Mouse (Mus musculus): ENCODE measurements around the gene Gnaq. TPM values are rescaled to one million over a fixed set of nuclear protein-coding genes. Genes with fewer than 3 reads are reported as not detected.
"Not testable (repeated sequence)": the region's sequence is repeated elsewhere in the genome, so short reads cannot be mapped to it uniquely, and the experiment has no call there.

Gene Gnaq
- total RNA-seq, 2 experiments from 2014 or later: 43.6 to 46.0 TPM

DNA sequence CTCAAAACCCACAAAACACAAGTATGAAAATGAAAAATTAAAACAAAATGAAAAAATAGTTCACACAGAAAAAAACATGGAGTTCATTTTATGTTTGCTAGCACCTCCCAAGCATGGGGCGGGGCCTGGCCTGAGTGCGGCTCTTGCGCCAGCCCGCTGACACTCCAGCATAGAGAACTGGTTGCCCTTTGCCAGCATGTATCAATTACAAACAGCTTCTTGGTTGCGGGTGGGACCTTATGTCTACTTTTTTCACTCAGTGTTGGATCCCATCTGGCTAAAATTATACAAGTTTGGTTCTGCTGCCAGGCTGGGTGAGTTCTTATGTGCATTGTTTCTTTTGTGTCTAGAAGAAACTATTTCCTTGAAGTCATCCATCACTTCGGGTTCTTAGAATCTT lies 14.8 kb downstream of the Gnaq start:
- DNase-seq: peak; percentile 0

DNA sequence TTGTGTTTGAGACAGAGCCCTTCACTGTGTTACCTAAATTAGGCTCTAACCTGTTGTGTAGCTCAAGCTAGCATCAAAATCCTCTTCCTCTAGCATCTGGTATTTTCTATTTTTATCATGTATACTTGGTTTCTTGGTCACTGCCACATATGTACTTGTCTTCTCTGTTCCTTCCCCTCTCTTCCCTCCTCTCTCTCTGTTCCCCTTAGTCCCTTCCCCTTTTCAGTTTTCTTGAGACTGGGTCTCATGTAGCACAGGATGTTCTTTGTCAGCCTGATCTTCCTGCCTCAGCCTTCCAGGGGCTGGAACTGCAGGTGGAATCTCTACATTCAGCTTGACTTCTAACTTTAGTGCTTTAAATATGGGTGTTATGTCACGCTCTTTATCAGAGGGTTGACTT lies 16.5 kb downstream of the Gnaq start:
- no peak for DNase-seq

DNA sequence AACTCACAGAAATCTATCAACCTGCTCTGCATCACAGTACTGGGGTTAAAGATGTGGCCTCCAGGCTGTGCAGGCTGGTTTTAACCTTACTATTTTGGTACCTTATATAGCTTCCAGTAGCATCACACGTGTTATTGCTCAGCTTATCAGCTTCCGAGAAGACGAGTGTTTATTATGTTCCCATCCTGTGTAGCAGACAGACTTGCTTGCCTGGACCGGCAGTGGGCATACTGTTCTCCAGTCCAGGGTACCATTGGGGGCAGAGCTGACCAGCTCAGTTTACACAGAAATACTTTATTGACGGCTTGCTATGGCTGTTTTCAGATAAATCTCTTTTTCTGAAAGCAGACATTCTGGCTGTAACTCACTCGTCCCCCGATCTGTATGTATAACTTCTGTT lies 17.7 kb downstream of the Gnaq start:
- no peak for DNase-seq

DNA sequence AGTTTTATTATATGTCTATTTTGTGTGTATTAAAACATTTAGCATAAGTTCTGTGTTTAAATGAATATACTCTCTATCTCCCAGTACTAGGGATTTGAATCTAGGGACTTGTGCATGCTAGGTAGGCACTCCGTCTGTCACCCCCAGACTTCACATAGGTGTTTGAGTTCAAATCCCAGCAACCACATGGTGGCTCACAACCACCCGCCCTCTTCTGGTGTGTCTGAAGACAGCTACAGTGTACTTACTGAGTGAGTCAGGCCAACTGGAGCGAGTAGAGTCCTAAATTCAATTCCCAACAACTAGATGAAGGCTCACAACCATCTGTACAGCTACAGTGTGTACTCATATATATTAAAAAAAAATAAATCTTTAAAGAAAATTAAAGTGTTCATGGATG lies 21.2 kb downstream of the Gnaq start:
- DNase-seq: no peak

DNA sequence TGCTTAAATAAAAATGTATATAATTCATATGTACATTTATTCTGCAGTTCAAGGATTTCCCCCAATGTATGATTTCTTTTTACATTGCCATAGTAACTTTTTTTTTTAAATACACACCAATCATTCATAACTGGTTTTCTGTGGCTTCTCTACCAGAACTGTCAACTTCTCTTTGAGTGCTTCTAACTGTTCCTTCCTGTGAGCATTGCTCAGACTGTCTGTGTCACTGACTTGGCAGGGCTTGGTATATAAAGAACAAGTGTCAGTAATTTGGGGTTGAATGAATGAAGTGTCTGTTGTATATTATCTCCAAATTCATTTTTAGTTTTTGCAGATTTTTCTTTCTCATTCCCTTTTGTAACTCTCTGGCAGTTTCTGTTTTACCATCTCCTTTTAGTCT lies 21.8 kb downstream of the Gnaq start:
- no peak for DNase-seq

DNA sequence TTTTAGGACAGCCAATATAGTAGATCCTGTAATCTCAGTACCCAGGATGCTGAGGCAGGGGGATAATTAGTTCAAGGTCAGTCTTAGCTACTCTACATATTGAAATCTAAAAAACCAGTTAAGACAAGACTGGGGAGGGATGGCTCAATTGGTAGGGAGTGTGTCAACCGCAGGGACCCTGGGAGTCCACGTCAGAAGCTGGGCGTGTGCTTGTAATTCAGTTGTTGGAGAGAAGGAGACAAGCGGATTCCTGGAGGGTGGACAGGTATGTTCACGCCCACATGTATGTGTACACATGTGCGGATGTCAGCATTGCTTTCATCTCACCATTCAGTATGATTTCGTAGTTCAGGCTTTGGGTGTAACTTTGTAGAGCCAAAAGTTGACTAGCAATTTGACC lies 24.5 kb downstream of the Gnaq start:
- DNase-seq: no peak

DNA sequence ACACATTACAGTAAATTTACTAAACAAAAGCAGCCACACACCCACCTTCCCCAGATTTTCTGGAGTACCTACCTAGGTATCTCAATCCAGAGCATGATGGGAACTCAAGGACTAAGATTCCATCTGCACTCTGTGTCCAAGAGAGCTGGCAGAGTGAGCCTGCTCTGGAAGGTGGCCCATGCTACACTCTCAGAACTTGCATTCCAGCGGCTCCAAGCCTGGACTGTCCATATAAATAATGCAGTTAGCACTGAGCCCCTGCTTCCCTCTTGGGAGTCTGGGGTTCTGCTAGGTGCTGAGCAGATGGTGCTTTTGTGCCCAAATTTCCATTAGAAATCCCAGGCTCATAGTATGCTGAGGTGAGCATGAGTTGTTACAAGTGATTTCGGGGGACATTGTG lies 28.1 kb downstream of the Gnaq start:
- peak; percentile 53 for DNase-seq

DNA sequence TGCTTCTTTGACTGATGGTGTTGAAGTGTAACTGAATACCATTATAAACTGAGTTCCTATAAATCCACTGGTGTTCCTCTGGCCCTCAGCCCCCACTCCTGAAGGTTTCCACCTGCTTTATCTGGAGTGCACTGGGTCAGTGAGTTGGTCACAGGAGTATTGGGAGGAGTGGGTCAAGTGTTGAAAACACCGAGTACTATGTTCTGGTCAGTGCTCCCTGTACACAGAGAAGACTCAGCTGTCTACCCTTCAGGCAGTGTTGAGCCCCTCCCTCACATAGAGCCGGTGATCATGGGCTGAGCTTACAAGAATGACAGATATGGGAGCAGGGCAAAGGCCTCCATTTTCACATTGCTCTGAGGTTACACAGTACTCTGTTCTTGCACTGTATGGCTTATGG lies 28.6 kb downstream of the Gnaq start:
- DNase-seq: no peak

DNA sequence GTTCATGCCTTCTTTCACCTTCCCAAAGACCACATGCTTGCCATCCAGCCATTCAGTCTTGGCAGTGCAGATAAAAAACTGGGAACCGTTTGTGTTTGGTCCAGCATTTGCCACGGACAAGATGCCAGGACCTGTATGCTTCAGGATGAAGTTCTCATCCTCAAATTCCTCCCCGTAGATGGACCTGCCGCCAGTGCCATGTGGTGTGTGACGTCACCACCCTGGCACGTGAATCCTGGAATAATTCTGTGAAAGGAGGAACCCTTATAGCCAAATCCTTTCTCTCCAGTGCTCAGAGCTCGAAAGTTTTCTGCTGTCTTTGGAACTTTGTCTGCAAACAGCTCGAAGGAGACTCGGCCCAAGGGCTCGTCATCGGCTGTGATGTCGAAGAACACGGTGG lies 31.8 kb downstream of the Gnaq start:
- DNase-seq: not testable (repeated sequence)

DNA sequence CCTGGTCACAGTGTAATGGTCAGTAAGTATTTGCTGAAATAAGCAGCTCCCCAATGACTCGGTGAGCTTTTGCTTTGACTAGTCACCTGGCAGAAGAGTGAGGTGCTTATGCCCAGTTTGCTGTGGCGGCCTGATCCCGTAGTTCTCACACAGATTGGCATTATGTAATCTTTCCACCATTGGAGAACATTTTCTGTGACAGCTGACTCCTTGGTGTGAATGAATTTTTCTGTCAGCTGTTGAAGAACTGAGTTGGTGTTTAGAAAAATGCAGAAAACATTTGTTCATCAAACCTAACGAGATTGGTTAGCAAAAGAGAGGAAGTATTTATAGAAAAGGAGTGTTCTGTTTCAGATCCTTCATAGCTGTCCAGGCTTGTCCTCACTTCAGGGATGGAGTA lies 34.6 kb downstream of the Gnaq start:
- no peak for DNase-seq

DNA sequence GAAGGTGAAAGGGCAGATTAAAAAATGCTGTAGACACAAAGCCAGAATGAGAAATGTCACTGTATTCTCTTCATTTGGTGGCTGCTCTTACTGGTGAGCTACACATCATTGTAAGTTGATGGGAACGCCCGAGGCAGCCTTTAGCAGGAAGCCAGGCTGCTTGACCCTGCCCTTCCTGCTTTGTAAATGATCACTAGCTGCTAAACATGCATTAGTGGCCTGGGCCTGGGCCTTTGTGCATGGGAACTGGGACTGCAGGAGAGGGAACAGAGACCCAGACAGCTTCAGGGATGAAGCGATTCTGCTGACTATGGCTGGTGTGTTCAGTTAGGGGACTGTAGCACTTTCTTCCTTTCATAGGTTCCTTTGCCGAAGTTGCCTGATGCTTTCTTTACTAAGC lies 35.6 kb downstream of the Gnaq start:
- DNase-seq: peak; percentile 32

DNA sequence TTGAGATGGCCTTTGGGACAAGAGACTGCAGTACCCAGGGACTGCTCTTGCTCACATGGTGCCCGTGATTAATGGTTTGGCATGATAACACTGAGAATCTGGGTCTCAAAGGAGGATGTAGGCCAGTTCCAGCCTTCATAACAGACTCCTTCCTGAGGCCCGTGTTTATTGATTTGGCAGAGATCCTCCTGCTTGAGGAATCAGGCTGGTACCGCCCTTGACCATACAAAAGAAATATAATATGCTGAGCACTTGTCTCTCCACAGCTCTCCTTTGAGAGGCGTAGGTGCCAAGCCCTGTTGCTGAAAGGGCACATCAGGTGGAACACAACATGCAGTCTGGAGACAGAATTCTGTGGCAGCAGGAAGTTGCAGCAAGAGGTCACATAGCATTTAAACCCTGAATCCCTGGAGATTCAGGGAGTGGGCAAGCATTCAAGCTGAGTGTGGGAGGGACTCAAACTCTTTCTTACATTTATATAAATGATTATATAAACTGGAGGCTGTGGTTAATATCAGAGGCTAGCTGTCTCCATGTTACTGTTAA lies 36.1 kb downstream of the Gnaq start:
- DNase-seq: peak; percentile 63

DNA sequence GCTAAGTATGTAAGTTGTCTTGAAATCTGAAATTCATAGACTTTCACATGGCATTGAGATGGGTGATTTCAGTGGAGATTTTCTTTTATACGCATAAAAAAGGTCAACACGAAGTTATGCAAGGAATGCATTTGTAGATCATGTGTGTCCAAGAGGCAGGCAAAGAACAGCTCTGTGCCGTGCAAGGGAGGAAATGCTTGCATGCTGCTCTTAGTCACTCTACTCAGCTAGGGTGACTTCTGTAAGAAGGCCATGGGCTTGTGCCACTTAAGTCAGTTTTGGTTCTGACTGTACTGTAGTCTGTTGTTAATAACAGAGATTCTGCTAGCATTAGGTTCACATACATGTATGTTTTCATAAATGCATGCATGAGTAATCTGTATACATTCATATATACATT lies 38.1 kb downstream of the Gnaq start:
- no peak for DNase-seq

DNA sequence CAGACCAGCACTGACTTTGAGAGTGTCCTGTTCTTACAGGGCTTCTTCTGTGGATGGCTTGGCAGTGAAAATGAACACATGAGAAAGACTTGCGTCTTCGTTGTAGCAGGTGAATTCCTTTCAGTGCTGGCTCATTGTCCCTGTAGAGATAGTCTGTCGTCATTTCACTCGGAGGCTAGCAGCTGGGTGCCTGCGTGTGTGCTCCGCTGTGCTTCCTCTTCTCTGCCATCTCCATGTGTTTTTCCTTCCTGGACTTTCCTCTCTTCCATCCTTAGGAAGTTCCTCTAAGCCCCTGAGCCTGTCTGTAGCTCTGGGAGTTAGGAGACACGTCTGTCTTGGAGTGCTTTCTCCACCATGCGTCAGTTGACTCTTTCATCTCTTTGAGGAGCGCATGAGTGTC lies 41.1 kb downstream of the Gnaq start:
- no peak for DNase-seq

DNA sequence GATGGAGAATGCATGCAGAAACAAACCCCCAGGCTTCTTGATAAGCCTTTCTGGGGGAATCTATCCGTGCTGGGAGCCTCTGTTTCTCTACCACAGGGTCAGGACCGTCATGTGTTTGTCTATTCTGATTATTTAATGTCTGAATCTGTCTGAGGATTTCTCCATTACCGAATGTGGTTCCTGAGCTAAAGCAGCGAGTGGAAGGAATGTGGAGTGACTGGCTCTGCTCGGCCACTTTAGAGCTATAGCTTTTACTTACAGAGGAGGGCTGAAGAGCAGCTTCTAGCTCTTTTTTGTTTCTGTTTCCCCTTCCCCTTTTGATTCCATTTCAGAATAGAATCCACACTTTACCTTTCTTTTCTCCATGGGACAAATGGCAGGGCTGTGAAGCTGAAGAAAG lies 43.8 kb downstream of the Gnaq start:
- no peak for DNase-seq

DNA sequence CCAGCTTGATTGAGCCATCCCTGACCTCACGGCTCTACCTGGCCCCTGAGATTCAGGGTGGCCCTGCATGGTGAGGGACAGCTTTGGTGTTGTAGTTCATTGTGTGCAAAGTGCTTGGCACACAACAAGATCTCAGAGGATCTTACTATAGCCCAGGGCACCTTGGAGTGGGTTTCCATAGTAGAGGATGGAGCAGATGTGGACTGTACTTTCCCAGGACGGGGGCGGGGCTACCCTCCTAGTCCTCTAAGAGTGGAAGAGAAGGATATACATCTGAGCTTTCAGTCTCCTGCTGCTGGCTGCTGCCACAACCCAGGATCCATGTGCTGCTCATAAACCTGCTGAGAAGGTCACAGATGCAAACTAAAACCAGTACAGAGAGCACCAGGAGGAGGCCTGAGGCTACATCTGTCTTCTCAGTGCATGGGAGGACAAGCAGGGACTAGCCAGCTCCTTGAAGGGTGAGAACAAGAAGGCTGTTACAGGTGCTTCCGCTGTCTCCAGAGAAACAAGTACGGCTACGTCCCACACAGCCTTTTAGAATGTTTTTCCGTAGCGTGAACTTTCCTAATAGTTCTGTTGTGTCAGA lies 44.6 kb downstream of the Gnaq start:
- DNase-seq: no peak

DNA sequence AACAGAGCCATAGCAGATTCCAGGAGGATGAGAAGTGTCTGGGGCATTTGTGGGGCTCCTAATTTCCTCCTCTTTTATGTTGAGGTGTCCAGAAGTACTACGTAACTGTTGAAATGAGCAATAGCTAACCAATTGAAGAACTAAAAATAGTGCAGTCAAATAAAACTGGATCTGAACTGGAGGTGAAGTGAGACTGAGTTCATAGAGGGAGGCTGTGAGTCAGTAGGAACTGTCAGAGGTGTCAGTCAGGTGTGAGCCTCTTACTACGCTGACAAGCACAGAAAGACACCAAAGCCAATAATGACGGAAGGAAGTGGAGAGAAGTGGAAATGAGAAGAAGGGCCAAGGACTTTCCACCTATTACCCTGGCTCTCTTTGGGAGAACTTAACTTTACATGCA lies 48.6 kb downstream of the Gnaq start:
- DNase-seq: no peak

DNA sequence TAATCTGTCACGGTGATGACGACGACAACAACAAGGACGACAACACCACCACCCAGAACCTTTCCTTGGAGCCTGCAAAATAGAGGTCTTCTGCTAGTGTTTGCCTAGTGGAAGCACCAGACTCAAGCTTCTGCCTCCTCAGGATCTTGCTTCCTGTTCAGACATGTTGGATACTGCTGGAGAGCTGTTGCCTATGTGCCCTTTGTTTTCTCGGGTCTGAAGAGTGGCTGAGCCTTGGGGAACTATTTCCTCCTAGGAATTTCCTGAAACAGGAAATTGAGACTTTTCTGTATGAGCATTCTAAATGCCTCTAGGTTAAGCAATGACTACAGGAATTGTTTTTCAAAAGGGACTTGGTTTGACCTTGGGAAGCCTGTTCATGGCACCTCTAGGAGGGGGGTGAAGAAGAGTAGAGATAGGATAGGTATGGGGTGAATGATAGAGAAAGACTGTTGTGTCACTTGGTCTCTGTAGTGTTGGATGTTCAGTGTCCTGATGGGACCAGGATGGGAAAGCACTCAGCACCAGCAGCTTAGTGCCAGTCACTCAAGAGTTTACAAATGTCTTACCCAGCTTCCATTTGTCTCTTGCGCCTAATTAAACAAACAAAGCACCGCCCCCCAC lies 49.3 kb downstream of the Gnaq start:
- DNase-seq: no peak

DNA sequence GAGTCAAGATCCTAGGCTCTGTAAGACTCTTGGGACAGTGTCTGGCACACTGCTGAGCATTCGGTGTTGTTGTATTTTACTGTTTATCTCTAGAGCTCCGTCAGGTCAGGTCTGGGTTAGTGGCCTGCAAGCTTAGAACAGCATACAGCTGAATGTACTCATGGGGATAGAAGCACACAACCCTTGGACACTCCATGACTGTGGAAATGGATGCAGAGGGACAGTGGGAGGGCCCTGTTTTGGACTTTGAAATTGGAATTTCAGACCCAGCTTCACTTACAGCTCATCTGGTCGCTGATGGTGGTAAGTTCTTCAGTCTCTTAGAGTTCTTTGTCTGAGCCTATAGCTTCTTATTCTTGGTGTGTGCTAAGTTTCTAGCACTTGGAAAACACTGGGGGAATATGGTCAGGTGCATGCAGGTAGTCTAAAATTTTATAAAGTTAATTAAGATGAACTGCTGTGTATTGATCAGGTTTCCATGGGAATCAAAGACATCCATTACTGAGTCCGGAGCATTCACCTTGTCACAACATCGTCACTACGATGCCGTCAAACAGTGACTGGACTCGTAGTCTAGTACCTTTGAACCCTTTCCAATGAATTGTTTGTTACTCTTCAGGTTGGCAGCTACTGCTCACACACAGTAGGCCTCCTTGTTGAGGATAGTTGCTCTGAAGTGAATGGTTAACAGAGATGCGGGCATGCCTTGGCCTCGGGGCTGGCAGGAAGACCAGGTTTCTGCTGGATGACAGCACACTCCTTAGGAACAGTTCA lies 51.1 kb downstream of the Gnaq start:
- DNase-seq: no peak

DNA sequence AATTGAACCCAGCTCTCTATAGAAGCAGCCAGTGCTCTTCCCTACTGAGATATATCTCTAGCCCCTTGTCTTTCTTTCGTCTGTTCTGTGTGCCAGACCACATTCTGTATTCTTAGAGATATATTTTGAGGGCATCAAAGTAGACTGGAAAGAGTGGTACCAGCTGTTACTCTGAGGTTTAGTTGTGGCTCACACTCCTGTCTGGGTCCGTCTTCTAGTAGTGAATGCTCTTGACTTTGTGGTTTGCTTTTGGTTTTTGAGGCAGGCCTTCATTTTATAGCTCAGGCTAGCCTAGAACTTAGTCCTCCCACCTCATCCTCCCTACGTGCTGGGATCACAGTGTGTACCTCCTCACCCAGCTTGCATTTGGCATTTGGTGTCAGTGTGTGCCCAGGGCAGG lies 54.4 kb downstream of the Gnaq start:
- DNase-seq: no peak

DNA sequence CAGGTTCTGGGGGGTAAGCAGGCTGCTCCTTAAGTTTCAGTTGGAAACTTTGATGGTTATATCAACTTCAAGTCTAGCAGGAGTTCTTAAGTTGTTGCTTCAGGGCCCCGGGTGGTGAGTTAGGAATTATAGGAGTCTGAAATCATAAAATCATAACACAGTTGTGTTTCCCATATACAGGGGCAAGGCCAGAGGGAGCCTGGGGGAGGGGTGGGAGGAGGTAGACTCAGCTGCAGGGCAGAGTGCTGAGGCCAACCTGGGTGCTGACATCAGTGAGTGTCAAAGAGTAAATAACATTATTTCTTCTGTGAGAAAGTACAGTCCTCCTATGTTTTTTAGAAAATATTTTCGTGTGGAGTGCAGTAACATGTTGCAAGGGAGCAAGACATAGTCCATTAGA lies 55.3 kb downstream of the Gnaq start:
- no peak for DNase-seq

DNA sequence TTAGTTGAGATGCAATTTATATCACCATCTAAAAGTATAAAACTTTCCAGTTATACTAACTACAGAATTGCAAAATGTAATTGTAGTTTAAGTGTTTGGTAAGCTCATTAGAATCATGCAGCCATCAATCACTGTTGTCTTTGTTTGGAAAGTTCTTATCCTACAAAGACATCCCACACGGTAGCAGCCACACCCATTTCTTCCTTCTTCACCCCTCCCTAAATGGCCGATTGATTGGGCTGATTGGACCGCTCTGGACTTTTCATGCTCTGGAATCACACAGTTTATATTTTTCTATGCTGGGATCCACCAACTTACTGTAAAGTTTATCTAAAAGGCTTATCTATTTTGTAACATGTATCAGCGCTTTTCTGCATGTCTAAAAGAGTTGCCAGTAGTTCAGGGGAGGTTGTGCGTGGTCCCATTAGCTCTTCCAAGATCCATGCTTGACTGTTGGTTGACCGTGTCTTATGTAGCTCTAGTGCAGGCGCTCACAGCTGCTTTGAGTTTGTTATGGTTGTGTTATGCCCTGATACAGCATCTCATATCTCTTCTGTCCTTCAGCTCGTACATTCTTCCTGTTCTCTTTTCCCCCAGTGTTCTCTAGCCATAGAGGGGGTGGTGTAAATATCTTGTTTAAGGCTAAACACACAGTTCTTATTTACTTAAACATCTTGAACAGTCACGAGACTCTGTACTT lies 56.6 kb downstream of the Gnaq start:
- no peak for DNase-seq

DNA sequence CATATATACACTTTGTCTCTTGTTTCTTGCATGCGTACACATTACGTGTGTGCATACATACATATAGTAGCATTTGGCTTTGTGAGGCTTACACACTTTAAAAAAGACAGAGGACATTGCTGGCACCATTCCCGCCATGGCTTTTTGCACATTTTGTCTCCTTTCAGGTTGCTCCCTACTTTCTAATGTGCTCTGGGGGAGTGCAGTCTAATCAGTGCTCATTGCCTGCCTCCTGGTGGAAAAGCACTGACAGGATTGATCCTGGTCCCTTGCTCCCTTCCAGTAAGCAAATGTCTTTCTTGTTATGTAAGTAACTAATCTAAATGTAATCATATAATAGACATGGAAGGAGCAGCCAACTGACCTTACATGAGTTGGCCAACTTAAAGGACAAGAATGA lies 65.5 kb downstream of the Gnaq start:
- DNase-seq: no peak
